Mouse (Mus musculus) brain, adult 2 months (tissue): ENCODE data around the gene Smad3.
A peak's percentile ranks its signal among the peaks of the same experiment; 100 is the strongest.

Source experiments
- DNase-seq: peaks from one replicate; pipeline ENCODE4 v3.0.0; 2011; ENCODE audit warnings: low read depth, low spot score

The Smad3 gene

GRCm38 (mm10) chr9:63774854-63775483 is 17.2 kb upstream of the Smad3 start:
- no peak for DNase-seq

- no peak for DNase-seq
Observed at GRCm38 (mm10) chr9:63772452-63772851, 14.7 kb upstream of the Smad3 start.

GRCm38 (mm10) chr9:63771676-63772075 is 13.9 kb upstream of the Smad3 start:
- no peak for DNase-seq

- peak; percentile 54 for DNase-seq
Observed at GRCm38 (mm10) chr9:63761367-63762094, 3.7 kb upstream of the Smad3 start.

- no peak for DNase-seq
Observed at GRCm38 (mm10) chr9:63760783-63761182, 3.0 kb upstream of the Smad3 start.

DNA sequence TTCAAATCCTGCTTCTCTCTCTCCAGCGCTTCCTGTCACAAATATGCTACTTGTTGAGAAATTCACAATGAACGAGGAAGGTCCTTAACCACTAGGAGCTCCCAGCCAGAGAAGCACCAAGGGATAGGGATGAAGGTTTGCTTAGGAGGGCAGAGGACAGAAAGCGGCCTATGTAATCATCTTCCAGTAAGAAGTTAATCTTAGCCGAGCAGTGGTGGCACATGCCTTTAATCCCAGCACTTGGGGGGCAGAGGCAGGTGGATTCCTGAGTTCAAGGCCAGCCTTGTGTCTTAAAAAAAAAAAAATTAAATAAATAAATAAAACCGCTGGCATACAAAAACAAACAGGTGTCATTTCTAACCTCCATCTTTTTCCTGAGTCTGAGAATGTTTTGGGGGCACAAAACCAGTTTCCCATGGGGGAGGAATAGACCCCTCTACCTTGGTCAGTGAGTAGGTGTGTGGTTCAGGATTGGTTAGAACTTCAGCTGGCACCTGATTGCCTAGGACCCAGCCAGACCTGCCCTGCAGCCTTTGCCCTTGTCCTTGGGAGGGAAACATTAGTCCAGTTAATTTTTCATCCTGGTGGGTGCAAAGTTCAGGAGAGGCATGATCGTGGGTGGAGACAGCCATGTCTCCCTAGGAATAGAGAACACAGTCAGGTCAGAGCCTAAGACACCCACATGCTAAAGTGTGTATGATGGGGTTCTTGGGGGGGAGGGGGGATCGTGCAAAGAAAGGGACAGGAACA is 2.4 kb upstream of the Smad3 start:
- no peak for DNase-seq

- DNase-seq, result no peak
Observed at GRCm38 (mm10) chr9:63758641-63759391, 1.0 kb upstream of the Smad3 start.

DNA sequence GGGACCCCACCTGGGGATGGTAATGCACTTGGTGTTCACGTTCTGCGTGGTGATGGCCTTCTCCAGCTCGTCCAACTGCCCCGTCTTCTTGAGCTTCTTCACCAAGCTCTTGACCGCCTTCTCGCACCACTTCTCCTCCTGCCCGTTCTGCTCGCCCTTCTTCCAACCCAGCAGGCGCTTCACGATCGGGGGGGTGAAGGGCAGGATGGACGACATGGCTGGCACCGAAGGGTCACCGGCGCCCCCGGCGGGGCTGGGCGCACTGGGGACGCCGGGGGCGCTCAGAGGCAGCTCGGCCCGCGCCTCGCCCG is 377 bp downstream of the Smad3 start:
- DNase-seq, result no peak

- DNase-seq, result peak; percentile 85
Observed at GRCm38 (mm10) chr9:63756581-63757461, 973 bp downstream of the Smad3 start.

GRCm38 (mm10) chr9:63755671-63756543 is 1.9 kb downstream of the Smad3 start:
- DNase-seq, result peak; percentile 75

- DNase-seq, result peak; percentile 78
Observed at GRCm38 (mm10) chr9:63754556-63755510, 3.0 kb downstream of the Smad3 start.

- no peak for DNase-seq
Observed at GRCm38 (mm10) chr9:63754039-63754438, 3.8 kb downstream of the Smad3 start.

DNA sequence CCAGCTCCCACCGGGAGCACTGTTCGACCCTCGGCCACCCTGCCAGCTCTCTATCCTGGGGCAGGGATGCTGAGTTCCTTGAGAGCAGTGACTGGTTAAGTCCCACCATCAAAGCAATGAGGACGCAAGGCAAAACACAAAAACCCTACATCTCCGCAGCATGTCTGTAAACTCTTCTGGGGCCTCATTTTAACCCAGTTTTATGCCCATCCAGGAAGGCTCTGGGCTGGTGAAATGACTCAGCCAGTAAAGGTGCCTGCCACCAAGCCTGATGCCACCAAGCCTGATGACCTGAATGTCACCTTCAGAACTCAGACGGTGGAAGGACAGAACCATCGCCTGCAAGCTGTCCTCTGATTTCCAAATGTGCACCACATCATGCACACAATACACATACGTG is 4.4 kb downstream of the Smad3 start:
- no peak for DNase-seq

- DNase-seq, result no peak
Observed at GRCm38 (mm10) chr9:63752576-63752975, 5.2 kb downstream of the Smad3 start.

GRCm38 (mm10) chr9:63751325-63751724 is 6.5 kb downstream of the Smad3 start:
- no peak for DNase-seq

DNA sequence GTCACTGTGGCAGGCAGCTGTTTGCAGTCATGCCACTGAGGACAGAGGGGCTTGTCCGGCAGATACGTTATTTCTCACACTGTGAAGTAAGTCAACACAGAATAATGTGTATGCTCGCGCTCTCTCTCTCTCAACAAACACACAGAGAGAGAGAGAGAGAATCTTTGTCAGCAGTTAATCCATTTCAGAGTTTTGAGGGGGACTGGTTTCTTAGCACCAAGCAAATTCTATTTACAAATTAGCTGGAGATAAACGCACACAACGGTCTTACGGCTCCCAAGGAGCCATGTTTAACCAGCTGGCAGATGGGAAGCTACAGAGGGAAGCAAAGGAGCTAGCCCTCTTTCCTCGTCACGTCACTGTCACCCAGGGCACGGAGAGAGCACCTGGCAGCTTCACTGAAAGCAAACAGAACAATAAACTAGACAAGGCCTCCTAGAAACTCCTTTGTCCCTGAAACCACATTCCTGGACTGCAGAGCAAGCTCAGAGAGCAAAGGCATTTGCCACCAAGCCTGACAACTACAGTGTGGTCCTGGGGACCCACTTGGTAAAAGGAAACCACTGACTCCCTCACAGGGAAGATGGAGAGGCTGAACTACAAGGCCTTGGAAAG is 7.3 kb downstream of the Smad3 start:
- no peak for DNase-seq

- no peak for DNase-seq
Observed at GRCm38 (mm10) chr9:63749296-63749915, 8.4 kb downstream of the Smad3 start.

- no peak for DNase-seq
Observed at GRCm38 (mm10) chr9:63747645-63748295, 10.0 kb downstream of the Smad3 start.
